Mouse (Mus musculus): ENCODE results near the gene Selenop.

GRCm38 (mm10) chr15:3281737-3282136, 13.4 kb downstream of the Selenop start:
- TF ChIP-seq CTCF (IDR thresholded peaks at IDR 0.05 in 2 of 3, conservative IDR thresholded peaks at IDR 0.05 in 1 of 3; ENCODE audit: control insufficient read depth in 1 of 3, insufficient read depth in 1 of 3, low read depth in 2 of 3, low read length in 3 of 3, poor library complexity in 1 of 3, severe bottlenecking in 1 of 3) (no peak), ZNF384 (IDR thresholded peaks at IDR 0.05; ENCODE audit: low read depth, low read length) (no peak), POLR2A (IDR thresholded peaks at IDR 0.05; ENCODE audit: control insufficient read depth in 1 of 2, insufficient read depth in 1 of 2, low read depth in 1 of 2, low read length in 2 of 2, poor library complexity in 1 of 2) (no peak), ZC3H11A (IDR thresholded peaks at IDR 0.05; ENCODE audit: low read depth, low read length) (no peak), BHLHE40 (IDR thresholded peaks at IDR 0.05; ENCODE audit: borderline replicate concordance, low read depth, low read length) (no peak), TCF12 (IDR thresholded peaks at IDR 0.05; ENCODE audit: low read depth, low read length) (no peak), ZKSCAN1 (IDR thresholded peaks at IDR 0.05; ENCODE audit: low read depth, low read length) (no peak)

All from MEL (cell line).